Mouse (Mus musculus): ENCODE measurements around the gene A630076J17Rik. TPM values are rescaled to one million over a fixed set of nuclear protein-coding genes. Genes with fewer than 3 reads are reported as not detected.

Gene A630076J17Rik
- polyA plus RNA-seq, 1 experiment from 2014 or later = 0.26 TPM

DNA sequence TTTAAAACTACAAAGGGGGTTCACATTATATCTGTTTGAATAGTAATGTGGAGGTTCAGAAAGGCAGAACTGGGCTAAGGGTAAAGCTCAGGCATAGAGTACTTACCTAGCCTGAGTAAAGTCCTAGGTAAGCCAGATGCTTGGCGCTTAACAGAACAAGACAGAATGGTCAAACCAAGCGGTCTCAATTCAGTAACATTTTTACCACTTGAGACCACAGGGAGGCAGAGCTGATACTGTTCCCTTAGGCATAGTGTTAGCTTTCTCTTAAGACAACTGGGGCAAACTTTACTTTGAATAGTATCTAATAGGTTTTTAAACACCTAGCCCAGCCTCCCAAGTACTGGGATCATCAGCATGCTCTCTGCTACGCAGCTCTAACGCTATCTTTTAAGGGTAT lies 45.6 kb downstream of the A630076J17Rik start:
- no peak for DNase-seq
- WGBS (ENCODE audit: insufficient replicate concordance) = 55% methylated on average over 4 of the region's 4 CpGs

DNA sequence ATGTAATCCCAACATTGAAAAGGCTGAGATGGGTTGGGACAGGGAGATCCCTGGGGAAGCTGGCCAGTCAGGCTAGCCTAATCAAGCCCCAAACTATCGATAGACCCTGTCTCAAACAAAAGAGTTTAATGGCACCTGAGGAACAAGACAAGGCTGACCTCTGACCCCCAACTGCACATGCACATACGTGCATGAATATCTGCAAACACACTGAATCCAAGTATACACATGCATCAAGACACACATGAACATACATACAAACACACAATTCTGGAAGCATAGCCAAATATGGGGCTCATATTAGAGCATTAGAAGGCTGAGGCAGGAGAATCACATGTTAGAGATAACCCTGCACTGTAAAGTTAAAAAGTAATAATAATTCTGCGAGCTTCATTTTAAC lies 46.2 kb downstream of the A630076J17Rik start:
- DNase-seq (no peak), ATAC-seq (no peak)
- TF ChIP-seq EP300 (IDR thresholded peaks at IDR 0.05; ENCODE audit: low read depth) (no peak), CTCF (IDR thresholded peaks at IDR 0.05; ENCODE audit: low read depth) (no peak)
- Histone ChIP-seq H3K4me1 (ENCODE audit: insufficient read depth) (peaks cover 17% of the 10 kb centered on the region), H3K4me3 (ENCODE audit: low read depth, low read length) (no peak overlapping the region), H3K27ac (ENCODE audit: low read depth) (no peak overlapping the region), H3K36me3 (replicated peaks; ENCODE audit: insufficient read depth, low read length) (no peaks in the 10 kb centered on the region), H3K4me2 (ENCODE audit: low read depth, low read length) (no peak overlapping the region), H3K9ac (replicated peaks) (no peak overlapping the region), H3K9me3 (ENCODE audit: low read length) (no peaks in the 10 kb centered on the region), H3K27me3 (ENCODE audit: insufficient read depth, low read length) (no peaks in the 10 kb centered on the region)
- WGBS (ENCODE audit: insufficient replicate concordance) = 74% methylated on average over 3 of the region's 3 CpGs

More for the DNA sequence above, 45.6 kb downstream of the A630076J17Rik start:
- Histone ChIP-seq H3K9ac (replicated peaks) (no peak overlapping the region), H3K27me3 (ENCODE audit: insufficient read depth, low read length) (no peaks in the 10 kb centered on the region), H3K36me3 (replicated peaks; ENCODE audit: insufficient read depth, low read length) (no peaks in the 10 kb centered on the region), H3K4me1 (ENCODE audit: insufficient read depth) (peaks cover 17% of the 10 kb centered on the region), H3K4me3 (ENCODE audit: low read depth, low read length) (no peak overlapping the region), H3K9me3 (ENCODE audit: low read length) (no peaks in the 10 kb centered on the region), H3K27ac (ENCODE audit: low read depth) (no peak overlapping the region), H3K4me2 (ENCODE audit: low read depth, low read length) (no peak overlapping the region)
- peak; percentile 23 for TF ChIP-seq CTCF (IDR thresholded peaks at IDR 0.05; ENCODE audit: low read depth)
- no peak for TF ChIP-seq EP300 (IDR thresholded peaks at IDR 0.05; ENCODE audit: low read depth)
- ATAC-seq = no peak

DNA sequence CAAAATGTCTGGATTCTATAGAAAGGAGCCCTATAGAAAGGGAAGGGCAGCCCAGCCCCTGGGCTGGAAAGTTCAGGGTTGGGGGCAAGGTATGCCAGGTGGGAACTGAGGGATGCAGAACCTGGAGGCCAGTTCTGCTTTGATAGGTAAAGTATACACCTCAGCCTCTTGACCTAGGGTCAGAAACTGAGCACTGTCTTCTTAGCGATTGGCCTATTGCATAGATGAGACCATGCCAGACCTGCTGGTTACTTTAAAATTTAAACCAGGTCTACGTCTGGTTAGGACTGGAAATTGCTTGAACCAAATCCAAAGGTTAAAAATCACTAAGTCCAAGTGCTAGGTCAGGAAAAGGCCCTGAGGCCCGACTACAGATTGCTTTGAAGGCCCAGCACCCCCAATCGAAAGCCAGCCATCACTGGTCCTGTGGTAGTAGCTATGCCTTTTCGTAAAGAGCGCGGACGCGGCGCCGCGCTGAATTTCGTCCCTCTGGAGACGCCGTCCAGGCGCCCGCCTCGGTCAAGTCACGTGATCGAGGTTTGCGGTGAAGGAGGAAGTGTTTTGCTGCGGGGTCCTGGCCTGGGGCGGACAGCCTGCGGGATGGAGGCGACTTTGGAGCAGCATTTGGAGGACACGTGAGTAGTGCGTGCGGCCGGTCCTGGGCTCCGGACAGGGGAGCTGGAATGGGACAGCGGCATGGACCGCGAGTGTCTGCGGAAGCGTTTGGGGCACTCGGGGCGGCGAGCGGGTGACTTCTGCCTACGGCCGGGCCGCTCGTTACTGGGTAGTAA lies 48.3 kb downstream of the A630076J17Rik start, which contains the start of gene Lamtor5:
Gene Lamtor5 (plus strand): TSS at position 380 of the 791 bp plus-strand sequence.
- peak within 1 kb of the TSS; percentile 31 for H3K27ac ChIP-seq (ENCODE audit: low read depth)
- no peaks in the 10 kb centered on the region for H3K9me3 ChIP-seq (ENCODE audit: low read length)
- peaks cover 11% of the 10 kb centered on the region for H3K36me3 ChIP-seq (replicated peaks; ENCODE audit: insufficient read depth, low read length)
- DNase-seq (peak; percentile 89), ATAC-seq (peak; percentile 94)
- H3K9ac ChIP-seq (replicated peaks) = peak within 1 kb of the TSS; percentile 88
- no peaks in the 10 kb centered on the region for H3K27me3 ChIP-seq (ENCODE audit: insufficient read depth, low read length)
- H3K4me1 ChIP-seq (ENCODE audit: insufficient read depth) = peaks cover 17% of the 10 kb centered on the region
- 2% methylated on average over 43 of the region's 43 CpGs for WGBS (ENCODE audit: insufficient replicate concordance)
- H3K4me3 ChIP-seq (ENCODE audit: low read depth, low read length) = peak within 1 kb of the TSS; percentile 98
- peak within 1 kb of the TSS; percentile 80 for H3K4me2 ChIP-seq (ENCODE audit: low read depth, low read length)
- TF ChIP-seq EP300 (IDR thresholded peaks at IDR 0.05; ENCODE audit: low read depth) (0 out of 2 replicates have a peak, but pooled peaks have one; percentile 30), CTCF (IDR thresholded peaks at IDR 0.05; ENCODE audit: low read depth) (no peak)

Other genes starting within 250 kb of the A630076J17Rik start
- 1.2 TPM in 2 replicates for gene Kcna3, start 194.4 kb upstream of the A630076J17Rik start, polyA plus RNA-seq (2015; fragmentation: Nextera tagmentation; extraction: Ambion mirVana)
- 0.07 and 0.11 TPM in 2 replicates for gene Kcna2, start 129.5 kb upstream of the A630076J17Rik start, polyA plus RNA-seq (2015; fragmentation: Nextera tagmentation; extraction: Ambion mirVana)
- gene Kcna10, start 47.6 kb upstream of the A630076J17Rik start, polyA plus RNA-seq (2015; fragmentation: Nextera tagmentation; extraction: Ambion mirVana) = not detected in 2 replicates
- gene Cym, start 8.9 kb upstream of the A630076J17Rik start, polyA plus RNA-seq (2015; fragmentation: Nextera tagmentation; extraction: Ambion mirVana) = 3.9 and 4.2 TPM in 2 replicates
- 9.8 and 10.5 TPM in 2 replicates for gene Prok1, start 9.1 kb downstream of the A630076J17Rik start, polyA plus RNA-seq (2015; fragmentation: Nextera tagmentation; extraction: Ambion mirVana)
- gene Lamtor5, start 48.2 kb downstream of the A630076J17Rik start, polyA plus RNA-seq (2015; fragmentation: Nextera tagmentation; extraction: Ambion mirVana) = 94.0 and 99.8 TPM in 2 replicates
- 0.14 and 0.27 TPM in 2 replicates for gene Slc16a4, start 60.6 kb downstream of the A630076J17Rik start, polyA plus RNA-seq (2015; fragmentation: Nextera tagmentation; extraction: Ambion mirVana)
- 6.5 and 6.7 TPM in 2 replicates for gene Rbm15, start 103.1 kb downstream of the A630076J17Rik start, polyA plus RNA-seq (2015; fragmentation: Nextera tagmentation; extraction: Ambion mirVana)
- gene Kcnc4, start 228.9 kb downstream of the A630076J17Rik start, polyA plus RNA-seq (2015; fragmentation: Nextera tagmentation; extraction: Ambion mirVana) = not detected in 2 replicates

All from liver, postnatal 0 days (tissue).